Mouse (Mus musculus) stomach, embryonic 14.5 days (tissue): ENCODE data around the gene Susd3. TPM values are rescaled to one million over a fixed set of nuclear protein-coding genes. Genes with fewer than 3 reads are reported as not detected.
A peak's percentile ranks its signal among the peaks of the same experiment; 100 is the strongest.

ENCODE experiments used
- ATAC-seq: fragments of 200-750 bp; cut with Nextera tagmentation; 2 replicates; pipeline ENCODE4 v1.8.0; 2017; ENCODE audit warnings: low read depth, moderate TSS enrichment; ENCODE audit not compliant: insufficient number of reproducible peaks, insufficient read depth, low FRiP score
- H3K27ac ChIP-seq: fragments of 300-500 bp; sonication (generic); 2 replicates; pipeline ENCODE4 v1.5.1; 2014; ENCODE audit warnings: mild to moderate bottlenecking, low read length, moderate library complexity, mixed read lengths
- H3K27me3 ChIP-seq: fragments of 300-500 bp; sonication (generic); 2 replicates; pipeline ENCODE4 v1.6.1; 2014; ENCODE audit warnings: low read length, control low read depth, mixed read lengths; ENCODE audit not compliant: control insufficient read depth, insufficient read depth
- H3K36me3 ChIP-seq: fragments of 300-500 bp; sonication (generic); 2 replicates; pipeline ENCODE4 v1.6.1; 2014; ENCODE audit warnings: mild to moderate bottlenecking, control low read depth, low read length, moderate library complexity, mixed read lengths; ENCODE audit not compliant: control insufficient read depth, insufficient read depth
- H3K4me1 ChIP-seq: fragments of 300-500 bp; sonication (generic); 2 replicates; pipeline ENCODE4 v1.6.1; 2014; ENCODE audit warnings: low read length, control low read depth, mixed read lengths; ENCODE audit not compliant: control insufficient read depth, insufficient read depth
- H3K4me2 ChIP-seq: fragments of 300-500 bp; sonication (generic); replicated peaks from 2 replicates; pipeline ENCODE4 v1.6.1; 2014; ENCODE audit warnings: low read depth, low read length, control low read depth
- H3K4me3 ChIP-seq: fragments of 300-500 bp; sonication (generic); 2 replicates; pipeline ENCODE4 v1.5.1; 2014; ENCODE audit warnings: low read depth, low read length, control low read depth
- H3K9ac ChIP-seq: fragments of 300-500 bp; sonication (generic); replicated peaks from 2 replicates; pipeline ENCODE4 v1.6.1; 2014; ENCODE audit warnings: low read depth, mild to moderate bottlenecking, control low read depth, low read length, moderate library complexity, mixed read lengths
- H3K9me3 ChIP-seq: fragments of 300-500 bp; sonication (generic); 2 replicates; pipeline ENCODE4 v1.6.1; 2016; ENCODE audit warnings: low read depth, low read length, control low read depth; ENCODE audit not compliant: control insufficient read depth
- WGBS: fragments of 180-500 bp; shearing (Covaris S2); extraction: QIAGEN DNeasy Blood & Tissue Kit; methylation state at CpG from one replicate; pipeline ENCODE4 v1.1.7; 2014; 5-methylcytosine and 5-hydroxymethylcytosine counted together
- polyA plus RNA-seq: library from polyadenylated mRNA; unstranded; fragments of >200 nt; fragmentation: Nextera tagmentation; extraction: Ambion mirVana; gene quantifications from 2 replicates; pipeline ENCODE4 v1.2.1, GENCODE M21; 2014

The Susd3 gene
- polyA plus RNA-seq, 1 experiment from 2014 or later, result 1.8 TPM

- H3K36me3 ChIP-seq, result peaks cover 3% of the 10 kb centered on the region; the same call in 1 of the 2 replicates
- H3K4me2 ChIP-seq, result no peak overlapping the region
- ATAC-seq, result no peak
- H3K9me3 ChIP-seq, result no peaks in the 10 kb centered on the region
- no peak overlapping the region for H3K4me3 ChIP-seq
- 73% methylated on average over 7 of the region's 7 CpGs for WGBS
- H3K9ac ChIP-seq, result peak overlapping the region; percentile 18; the same call in 1 of the 2 replicates
- peaks cover 23% of the 10 kb centered on the region for H3K4me1 ChIP-seq
- no peak overlapping the region for H3K27ac ChIP-seq
- no peaks in the 10 kb centered on the region for H3K27me3 ChIP-seq
These were observed 57.4 kb downstream of the Susd3 start for GRCm38 (mm10) chr13:49190876-49191672.

DNA sequence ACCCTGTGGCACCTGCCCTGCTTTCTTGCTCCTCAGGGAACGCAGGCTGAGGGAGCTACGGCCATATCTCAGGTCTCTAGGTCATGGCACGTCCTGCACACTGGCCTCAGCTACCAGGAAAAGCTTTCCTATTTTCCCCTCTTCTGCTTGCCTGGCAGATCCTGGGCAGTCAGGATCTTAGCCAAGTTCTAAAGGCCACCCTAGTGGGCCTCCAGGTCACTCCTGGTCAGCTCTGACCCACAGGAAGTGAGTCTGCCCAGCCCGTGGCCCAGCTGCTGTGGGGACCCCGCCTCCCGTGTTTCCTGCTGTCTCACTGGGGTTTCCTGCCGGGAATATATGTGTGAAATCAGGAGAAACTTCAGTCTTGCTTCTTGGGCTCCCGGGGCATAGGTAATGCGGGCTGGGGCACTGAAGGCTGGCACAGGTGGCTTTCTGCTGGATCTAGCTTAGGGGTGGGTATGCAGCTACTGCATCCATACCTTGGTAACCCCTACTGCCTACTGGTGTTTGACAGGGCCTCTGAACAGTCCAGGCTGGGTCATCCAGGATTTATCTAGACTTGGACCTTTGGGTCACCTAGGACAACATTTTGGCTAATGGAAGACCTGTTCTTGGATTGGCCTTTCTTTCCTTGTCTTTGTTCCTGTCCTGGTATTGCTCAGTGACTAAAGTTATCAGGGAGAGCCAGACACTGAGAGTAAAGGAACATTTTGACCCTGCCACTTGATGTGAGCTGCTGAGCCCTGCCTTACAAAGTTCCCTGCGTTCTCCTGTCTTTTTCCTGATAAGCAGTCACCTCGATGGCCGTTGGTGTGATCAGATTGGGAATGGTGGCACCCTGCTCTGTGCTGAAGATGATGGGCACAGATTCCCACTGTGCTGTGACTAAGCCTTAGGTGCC is 58.3 kb downstream of the Susd3 start:
- ATAC-seq, result no peak
- Histone ChIP-seq H3K27ac (no peak overlapping the region), H3K4me3 (no peak overlapping the region), H3K36me3 (peaks cover 2% of the 10 kb centered on the region; the same call in 1 of the 2 replicates), H3K4me2 (no peak overlapping the region), H3K4me1 (peaks cover 23% of the 10 kb centered on the region), H3K9me3 (no peaks in the 10 kb centered on the region), H3K9ac (no peak overlapping the region), H3K27me3 (no peaks in the 10 kb centered on the region)
- 69% methylated on average over 12 of the region's 12 CpGs for WGBS

DNA sequence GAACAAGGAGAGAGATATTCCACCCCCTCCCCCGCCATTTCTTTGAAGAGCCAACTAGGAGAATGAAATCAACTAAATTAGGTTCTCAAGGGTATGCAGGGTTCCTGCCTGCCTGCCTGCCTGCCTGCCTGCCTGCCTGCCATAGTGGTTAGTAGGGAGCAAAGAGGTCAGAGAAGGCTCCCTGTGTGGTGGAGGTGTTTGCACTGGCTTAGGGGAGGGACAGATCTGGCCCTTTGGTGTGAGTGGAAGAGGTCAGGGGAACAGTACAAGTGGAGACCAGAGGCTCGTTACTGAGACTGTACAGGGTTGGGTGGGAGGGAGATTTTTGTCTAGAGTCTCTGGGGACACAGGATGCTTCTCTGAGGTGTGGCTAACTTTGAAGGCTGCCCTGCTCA is 59.5 kb downstream of the Susd3 start:
- Histone ChIP-seq H3K4me3 (no peak overlapping the region), H3K4me2 (no peak overlapping the region)

DNA sequence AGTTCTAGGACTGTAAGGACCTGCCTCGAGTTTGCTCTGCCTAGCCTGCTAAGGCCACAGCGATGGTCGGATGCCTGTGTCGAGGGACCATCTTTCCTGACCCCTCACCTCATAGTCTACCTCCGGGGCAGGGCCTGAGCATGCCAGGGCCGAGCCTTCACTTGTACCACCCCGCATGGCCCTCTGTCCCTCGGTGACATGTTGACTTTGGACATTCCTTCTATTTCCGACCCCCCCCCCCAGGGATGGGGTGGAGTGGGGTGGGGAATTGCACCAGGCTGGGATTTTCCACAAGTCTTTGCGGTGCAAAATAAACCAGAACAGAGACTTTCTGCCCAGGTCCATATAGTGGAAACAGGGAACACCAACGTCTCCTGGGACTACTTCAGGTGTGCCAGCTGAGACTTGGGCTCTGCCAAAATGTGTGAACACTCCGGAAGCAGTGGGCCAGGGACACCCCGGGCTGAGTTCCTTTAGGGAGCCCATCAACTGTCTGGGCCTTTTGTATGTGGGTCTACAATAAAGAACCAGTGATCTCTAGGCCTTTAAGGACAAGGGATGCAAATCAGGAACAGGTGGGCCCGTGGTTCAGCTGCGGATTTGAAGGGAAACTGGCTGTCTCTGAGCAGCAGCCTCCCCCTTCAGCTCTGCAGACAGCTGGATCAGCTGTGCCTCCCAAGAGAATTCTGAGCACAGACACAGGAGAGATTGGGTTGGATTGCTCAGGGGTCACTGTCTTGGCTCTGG is 60.1 kb downstream of the Susd3 start:
- no peak overlapping the region for H3K9ac ChIP-seq
- H3K4me2 ChIP-seq, result peak overlapping the region; percentile 99
- no peaks in the 10 kb centered on the region for H3K36me3 ChIP-seq
- H3K27ac ChIP-seq, result no peak overlapping the region
- H3K4me3 ChIP-seq, result peak overlapping the region; percentile 83
- WGBS, result 26% methylated on average over 15 of the region's 15 CpGs
- H3K9me3 ChIP-seq, result no peaks in the 10 kb centered on the region
- H3K4me1 ChIP-seq, result peaks cover 26% of the 10 kb centered on the region
- no peak for ATAC-seq
- H3K27me3 ChIP-seq, result no peaks in the 10 kb centered on the region

More for the DNA sequence above, 59.5 kb downstream of the Susd3 start:
- H3K4me1 ChIP-seq, result peaks cover 23% of the 10 kb centered on the region
- no peaks in the 10 kb centered on the region for H3K9me3 ChIP-seq
- H3K27ac ChIP-seq, result no peak overlapping the region
- H3K9ac ChIP-seq, result no peak overlapping the region
- H3K27me3 ChIP-seq, result no peaks in the 10 kb centered on the region
- ATAC-seq, result no peak
- no peaks in the 10 kb centered on the region for H3K36me3 ChIP-seq
- WGBS, result 71% methylated on average over 2 of the region's 2 CpGs

DNA sequence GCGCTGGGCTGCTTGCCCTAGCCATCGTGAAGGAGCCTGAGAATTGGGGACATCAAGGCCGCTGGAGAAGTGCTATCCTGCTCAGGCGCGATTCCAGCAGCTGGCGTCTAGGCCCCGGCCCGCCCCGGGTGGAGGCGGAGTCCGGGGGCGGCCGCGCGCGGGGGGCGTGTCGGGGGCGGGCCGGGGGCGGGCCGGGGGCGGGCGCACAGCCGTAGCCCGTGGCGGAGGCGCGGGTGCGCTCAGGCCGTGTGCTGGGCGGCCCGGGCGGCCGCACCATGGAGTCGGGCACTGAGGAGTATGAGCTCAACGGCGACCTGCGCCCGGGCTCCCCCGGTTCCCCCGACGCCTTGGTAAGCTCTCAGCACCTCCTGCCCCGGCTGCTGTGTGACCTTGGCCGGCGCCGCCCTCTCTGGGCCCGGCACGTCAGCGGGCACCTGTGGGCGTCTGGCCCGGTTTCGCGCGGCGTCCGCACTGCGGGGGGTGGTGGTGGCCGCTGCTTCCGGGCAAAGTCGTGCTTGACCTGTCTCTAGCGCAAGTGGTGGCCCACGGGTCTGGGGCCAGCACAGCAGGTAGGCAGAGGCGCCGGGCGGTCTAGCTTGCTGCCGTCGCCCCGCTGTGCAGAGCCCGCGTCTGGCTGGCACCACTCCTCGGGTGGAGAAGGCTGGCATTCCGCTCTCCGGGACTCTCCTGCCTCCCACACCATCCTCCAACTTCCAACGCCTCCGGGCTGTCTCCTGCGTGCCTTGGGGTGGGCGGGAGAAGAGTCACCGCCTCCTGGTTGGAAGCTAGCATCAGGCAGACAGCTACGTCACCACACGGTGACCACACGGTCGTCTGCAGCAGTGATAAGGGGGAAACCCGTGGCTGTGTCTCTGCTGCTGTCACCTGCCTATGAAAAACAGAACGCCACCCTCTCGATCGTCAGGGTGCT is 61.0 kb downstream of the Susd3 start, which contains the start of gene Ninj1:
Gene Ninj1 (plus strand): TSS at position 198 of the 931 bp plus-strand sequence.
- Histone ChIP-seq H3K27ac (peak within 1 kb of the TSS; percentile 58; the same call in 1 of the 2 replicates), H3K4me3 (peak within 1 kb of the TSS; percentile 83), H3K4me2 (peak within 1 kb of the TSS; percentile 99), H3K4me1 (peaks cover 28% of the 10 kb centered on the region), H3K27me3 (no peaks in the 10 kb centered on the region), H3K9me3 (no peaks in the 10 kb centered on the region), H3K36me3 (no peaks in the 10 kb centered on the region), H3K9ac (peak within 1 kb of the TSS; percentile 60)
- 1% methylated on average over 70 of the region's 87 CpGs for WGBS
- peak; percentile 90 for ATAC-seq

DNA sequence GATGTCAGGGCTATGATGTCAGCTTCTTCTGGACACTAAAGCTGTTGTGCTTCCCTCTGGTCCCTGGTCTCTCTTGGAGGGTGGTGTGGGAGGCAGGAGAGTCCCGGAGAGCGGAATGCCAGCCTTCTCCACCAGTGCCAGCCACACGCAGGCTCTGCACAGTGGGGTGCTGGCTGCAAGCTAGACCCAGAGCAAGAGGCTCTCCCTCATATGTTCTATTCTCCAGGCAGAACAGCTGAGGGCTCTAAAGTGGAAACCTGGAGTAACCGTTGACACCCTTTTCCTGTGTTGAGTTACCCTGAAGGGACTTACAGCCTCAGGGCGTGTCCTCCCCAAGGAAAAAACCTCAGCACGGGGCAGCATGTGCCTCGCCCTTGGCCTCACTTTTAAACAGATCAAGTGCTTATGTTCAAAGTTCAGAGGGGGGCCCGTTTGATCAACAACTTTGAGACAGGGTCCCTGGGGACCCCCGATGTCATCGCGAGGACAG is 61.7 kb downstream of the Susd3 start:
- Histone ChIP-seq H3K27ac (0 out of 2 replicates have a peak overlapping the region, but pooled peaks have one; percentile 48), H3K4me1 (peaks cover 26% of the 10 kb centered on the region), H3K9ac (peak overlapping the region; percentile 60), H3K4me2 (peak overlapping the region; percentile 99), H3K27me3 (no peaks in the 10 kb centered on the region), H3K4me3 (0 out of 2 replicates have a peak overlapping the region, but pooled peaks have one; percentile 83), H3K9me3 (no peaks in the 10 kb centered on the region), H3K36me3 (no peaks in the 10 kb centered on the region)
- peak; percentile 19 for ATAC-seq
- WGBS, result 21% methylated on average over 11 of the region's 11 CpGs

GRCm38 (mm10) chr13:49183646-49184045 is 64.9 kb downstream of the Susd3 start:
- Histone ChIP-seq H3K9ac (no peak overlapping the region), H3K9me3 (no peaks in the 10 kb centered on the region), H3K4me3 (no peak overlapping the region), H3K36me3 (no peaks in the 10 kb centered on the region), H3K4me2 (no peak overlapping the region), H3K4me1 (peaks cover 13% of the 10 kb centered on the region), H3K27me3 (no peaks in the 10 kb centered on the region), H3K27ac (no peak overlapping the region)
- ATAC-seq, result no peak
- WGBS, result 44% methylated on average over 5 of the region's 5 CpGs
